Mouse (Mus musculus): ENCODE results near the gene Selenom.

DNA sequence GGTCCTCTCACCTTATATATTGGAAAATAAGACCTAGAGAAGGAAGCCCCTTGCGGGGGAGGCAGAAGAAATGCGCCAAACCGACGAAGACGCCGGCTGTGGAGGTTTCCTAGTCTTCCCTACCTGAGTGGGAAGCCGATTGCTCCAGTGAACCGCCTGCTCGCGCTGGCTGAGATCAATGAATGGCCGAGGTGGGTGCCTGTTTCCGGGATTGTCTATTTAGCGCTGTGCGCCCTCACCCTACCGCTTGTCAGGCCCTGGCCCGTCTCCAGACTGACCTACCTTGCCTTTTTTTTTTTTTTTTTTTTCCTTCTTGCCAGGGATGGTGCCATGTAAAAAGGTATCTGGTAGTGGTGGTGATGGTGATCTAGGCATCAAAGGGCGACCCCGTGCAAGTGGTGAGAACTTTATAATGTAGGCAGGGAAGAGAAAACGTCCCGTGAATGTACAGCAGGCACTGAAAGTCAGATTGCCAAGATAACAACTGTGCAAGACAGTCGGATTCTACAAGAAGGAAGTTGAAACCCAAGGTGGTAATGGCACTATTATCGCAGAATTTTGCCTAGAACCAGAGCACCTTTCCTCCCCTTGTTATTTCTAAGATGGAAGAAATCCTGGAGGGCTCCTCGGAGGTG is 26.1 kb downstream of the Selenom start, which contains the start of gene Smtn:
- TF ChIP-seq CTCF (conservative IDR thresholded peaks at IDR 0.05 in 1 of 2, IDR thresholded peaks at IDR 0.05 in 1 of 2; ENCODE audit: low read depth in 2 of 2, low read length in 2 of 2) (no peak), HCFC1 (IDR thresholded peaks at IDR 0.05; ENCODE audit: low read depth, low read length) (no peak), PAX5 (IDR thresholded peaks at IDR 0.05; ENCODE audit: low read length) (no peak), USF2 (conservative IDR thresholded peaks at IDR 0.05; ENCODE audit: low read depth, low read length) (no peak), USF1 (IDR thresholded peaks at IDR 0.05; ENCODE audit: low read depth, low read length) (no peak), POLR2A (IDR thresholded peaks at IDR 0.05; ENCODE audit: low read depth, low read length) (no peak), ZNF384 (IDR thresholded peaks at IDR 0.05; ENCODE audit: low read depth, low read length) (no peak), MEF2A (IDR thresholded peaks at IDR 0.05; ENCODE audit: borderline replicate concordance, low read depth, low read length) (no peak)

Measured in CH12.LX (cell line).